Mouse (Mus musculus): ENCODE measurements around the gene Bcl2a1c.
"Not testable (repeated sequence)": the region's sequence is repeated elsewhere in the genome, so short reads cannot be mapped to it uniquely, and the experiment has no call there.

Bcl2a1c gene

GRCm38 (mm10) chr9:114329855-114330254, at the start of gene Bcl2a1c:
Bcl2a1c (plus strand) TSS chr9:114330135.
- peak; percentile 26 for DNase-seq

DNA sequence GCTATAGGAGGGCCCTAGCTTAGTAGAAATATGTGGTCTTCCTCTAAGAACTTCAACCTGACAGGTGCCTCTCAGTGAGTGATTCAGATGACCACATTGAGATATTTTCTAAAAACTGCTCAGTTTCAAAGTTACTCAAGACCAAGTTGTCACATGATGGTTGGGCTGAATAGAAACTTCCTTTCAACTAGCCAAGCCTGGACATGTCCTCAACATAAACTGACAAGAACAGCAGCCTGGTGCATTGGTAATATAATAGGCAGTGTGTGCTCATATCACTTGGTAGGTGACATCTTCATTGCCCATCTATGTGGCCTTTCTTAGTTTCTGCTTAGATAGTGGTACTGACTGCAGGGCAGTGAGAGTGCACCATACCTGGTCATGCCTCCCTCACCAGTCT, 24.0 kb upstream of the Bcl2a1c start:
- not testable (repeated sequence) for DNase-seq

GRCm38 (mm10) chr9:114311752-114312151, 18.2 kb upstream of the Bcl2a1c start:
- not testable (repeated sequence) for DNase-seq

DNA sequence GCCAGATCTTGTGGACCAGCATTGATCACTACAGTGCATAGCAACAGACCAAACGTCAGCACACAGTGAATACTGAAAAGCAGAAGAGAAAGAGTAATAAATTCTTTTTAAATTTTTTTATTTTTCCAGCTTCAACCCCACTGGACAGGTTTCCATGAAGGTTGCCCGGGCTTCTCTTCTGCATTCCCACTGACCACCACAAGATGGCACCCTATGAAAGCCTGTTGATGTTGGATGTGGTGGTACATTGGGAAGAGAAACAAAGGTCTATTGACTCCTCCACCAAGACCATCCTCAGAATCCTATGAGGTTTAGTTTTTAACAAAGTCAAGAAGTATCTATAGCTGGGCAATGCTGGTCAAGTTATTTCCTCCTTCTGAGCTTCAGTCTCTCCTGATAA, 11.9 kb upstream of the Bcl2a1c start:
- peak; percentile 70 for DNase-seq

DNA sequence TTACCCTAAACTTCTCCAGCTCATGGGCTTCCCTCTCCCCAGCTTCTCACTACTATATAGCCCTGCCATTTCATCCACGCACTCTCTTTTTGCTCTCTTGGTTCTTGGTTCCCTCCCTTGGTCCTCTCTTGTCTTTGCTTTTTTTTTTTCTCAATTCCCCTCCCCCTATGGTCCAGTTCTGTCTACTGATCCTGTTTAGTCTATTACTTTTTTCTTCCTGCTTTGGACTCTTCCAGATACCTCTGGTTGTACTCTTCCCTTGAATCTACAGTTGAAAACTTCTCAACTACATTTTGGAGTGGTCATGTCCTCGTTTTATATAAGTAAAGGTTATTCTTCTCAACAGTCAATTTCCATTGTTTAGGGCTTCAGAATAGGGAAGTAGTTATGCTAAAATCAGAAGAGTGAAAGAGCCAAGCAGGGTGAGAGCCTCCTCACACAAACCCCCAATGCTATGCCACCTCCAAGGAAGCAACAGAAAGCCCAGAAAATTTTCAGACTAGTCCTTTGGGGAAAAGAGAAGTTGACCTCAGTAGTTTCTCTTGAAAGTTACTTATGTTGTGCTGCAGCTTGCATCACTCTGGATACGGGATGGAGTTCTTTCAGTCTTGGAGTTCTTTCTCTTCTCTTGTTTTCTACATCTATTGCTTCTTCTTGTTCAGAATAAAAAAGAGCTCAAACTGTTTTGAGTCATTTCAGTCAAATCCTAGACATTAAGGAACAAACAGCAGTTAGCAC, 3.8 kb upstream of the Bcl2a1c start:
- DNase-seq, result no peak

DNA sequence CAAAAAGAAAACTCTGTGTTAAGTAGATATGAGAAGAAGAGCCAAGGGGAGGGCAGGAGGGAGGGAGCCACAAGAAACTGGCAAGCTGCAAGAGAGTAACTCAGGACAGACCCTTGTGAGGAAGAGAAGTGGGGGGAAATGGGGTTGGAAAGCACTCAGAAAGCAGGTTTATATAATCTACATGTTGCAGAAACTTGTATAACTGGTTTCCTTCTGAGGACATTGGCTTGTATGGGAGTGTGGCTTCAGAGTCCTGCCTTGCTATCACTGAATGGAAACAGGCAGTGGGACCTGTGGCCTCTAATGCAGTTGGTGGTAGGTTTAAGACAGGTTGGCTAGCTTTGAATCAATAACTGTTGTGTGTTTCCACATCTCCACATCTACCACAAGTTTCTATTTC, 1.6 kb upstream of the Bcl2a1c start:
- peak; percentile 67 for DNase-seq

DNA sequence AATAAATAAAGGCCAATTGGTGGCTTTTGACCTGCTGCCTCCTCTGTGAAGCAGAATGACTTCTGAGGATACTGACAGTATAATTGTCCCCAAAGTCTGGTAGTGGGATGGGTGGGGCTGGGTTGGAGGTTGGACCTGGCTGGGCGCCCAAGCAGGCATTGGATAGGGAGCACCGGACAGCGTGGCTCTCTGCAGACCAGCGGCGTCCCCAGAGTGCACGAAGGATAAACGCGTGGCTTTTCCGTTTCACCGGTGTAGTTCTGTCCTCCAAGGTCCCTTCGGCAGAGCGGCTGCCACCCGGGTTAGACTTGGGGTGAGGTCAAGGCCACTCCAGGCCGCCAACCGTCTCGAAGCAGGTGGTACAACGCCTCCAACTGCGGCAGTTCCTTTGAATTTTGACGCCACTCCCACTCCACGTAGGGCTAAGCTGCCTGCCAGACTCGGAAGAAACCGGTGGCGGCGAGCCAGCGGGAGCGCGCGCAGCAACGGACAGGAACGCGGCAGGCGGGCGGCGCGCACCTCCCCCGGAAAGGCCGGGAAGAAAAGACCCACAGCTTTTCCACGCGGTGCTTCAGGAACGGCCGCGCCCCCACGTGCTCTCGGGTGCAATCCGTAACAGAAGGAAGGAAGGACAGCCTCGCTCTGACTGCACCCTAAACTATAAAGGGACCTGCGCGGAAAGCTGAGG, 38.0 kb downstream of the Bcl2a1c start:
- DNase-seq, result peak; percentile 90

DNA sequence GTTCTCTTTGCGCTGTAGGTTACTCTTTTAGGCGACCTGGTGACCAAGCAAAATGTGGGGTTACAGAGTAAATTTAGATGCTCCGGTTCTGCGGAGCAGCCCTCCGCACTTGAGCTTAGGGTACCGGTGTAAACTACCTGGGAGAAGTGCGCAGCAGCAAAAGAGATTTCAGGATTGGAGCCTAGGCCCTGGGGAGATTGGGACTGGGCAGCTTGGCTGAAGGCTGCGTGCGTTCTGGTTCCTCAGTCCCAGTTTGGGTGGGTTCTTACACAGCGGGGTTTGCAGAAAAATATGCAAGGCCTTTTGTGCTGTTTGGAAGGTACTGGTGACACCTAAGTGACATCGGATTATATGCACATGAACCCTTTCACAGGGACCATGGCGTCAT, 38.5 kb downstream of the Bcl2a1c start:
- no peak for DNase-seq

GRCm38 (mm10) chr9:114369389-114369788, 39.5 kb downstream of the Bcl2a1c start:
- peak; percentile 15 for DNase-seq

DNA sequence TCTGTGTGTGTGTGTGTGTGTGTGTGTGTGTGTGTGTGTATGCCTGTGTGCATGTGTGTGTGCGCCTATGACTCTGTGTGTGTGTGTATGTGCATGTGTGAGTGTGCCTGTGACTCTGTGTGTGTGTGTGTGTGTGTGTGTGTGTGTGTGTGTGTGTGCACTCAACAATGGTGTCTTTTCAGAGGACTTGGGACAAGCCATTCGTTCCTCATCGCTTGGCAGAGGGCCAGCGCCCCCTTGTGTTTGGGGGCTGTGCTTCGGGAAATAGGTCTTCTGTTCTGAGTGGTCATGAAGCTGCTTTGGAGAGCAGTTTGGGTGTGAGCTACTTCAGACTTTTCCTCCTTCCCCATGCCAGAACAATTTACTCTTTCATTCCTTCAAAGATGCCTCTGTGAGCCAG, 41.8 kb downstream of the Bcl2a1c start:
- DNase-seq, result peak; percentile 8

- no peak for DNase-seq
Observed at GRCm38 (mm10) chr9:114375276-114375962, 45.5 kb downstream of the Bcl2a1c start.

GRCm38 (mm10) chr9:114377168-114377567, 47.2 kb downstream of the Bcl2a1c start:
- no peak for DNase-seq

GRCm38 (mm10) chr9:114379871-114380270, 49.9 kb downstream of the Bcl2a1c start:
- no peak for DNase-seq

All from lung, postnatal 36 days (tissue).